Mouse (Mus musculus): ENCODE measurements around the gene 2210408I21Rik.

2210408I21Rik gene

DNA sequence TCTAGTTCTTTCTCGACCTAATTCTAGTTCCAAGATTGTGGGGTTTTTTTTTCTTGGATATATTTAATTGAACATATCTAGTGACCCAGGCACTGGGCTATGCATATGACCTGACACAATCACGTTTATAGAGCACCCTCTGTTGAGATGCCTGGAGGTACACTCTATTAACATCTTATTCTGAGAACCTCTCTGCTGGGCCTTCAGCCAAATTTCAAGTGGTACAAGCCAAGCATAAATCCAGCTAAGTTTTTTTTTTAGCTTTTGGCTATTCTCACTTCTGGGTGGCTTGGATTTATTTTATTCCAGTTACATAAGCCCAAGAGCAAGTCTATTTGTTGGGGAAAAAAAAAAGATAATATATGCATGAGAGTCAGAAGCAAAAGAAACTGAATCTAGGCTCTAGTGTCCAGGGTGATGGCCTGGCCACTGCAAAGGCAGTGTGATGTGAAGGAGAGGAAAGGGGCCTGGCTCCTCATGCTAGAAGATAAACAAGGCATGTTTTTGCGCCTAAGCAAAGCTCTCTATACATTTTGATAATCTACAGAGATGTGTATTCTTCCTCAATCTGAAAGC lies 139.9 kb downstream of the 2210408I21Rik start:
- DNase-seq (ENCODE audit: low spot score in 2 of 2), result peak; percentile 51 to 63

DNA sequence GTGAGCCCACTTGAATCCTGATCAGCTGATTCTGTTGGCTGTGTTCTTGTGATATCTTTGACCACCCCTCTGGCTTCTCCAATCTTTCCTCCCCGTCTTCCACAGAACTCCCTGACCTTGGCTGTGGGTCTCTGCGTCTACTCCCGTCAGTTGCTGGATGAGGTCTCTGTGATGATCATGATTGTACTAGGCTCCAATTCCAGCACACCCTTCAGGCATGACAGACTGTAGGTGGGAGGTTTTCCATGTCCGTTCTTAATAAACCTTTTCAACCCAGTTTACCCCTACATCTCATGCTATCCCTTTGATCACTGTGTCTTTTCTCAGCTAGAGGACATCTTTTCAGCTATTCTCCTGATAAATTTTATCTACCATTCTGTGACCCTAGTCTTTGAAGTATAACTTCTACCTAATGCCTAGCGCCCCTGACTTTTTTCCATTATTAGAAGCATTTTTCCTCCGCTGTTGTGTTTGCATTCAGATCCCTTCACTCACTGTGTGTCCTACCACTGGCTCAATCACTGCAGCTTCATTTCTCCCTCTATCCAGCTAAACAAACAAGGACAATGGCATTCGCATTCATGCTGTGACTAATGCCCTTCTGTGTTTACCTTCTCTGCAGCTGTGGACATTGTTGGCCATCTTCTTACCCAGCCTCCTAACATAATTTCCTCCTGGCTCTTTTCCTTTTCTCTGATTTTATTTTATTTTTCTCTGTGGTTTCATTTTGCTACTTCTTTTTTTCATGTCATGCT lies 143.5 kb downstream of the 2210408I21Rik start:
- no peak for DNase-seq (ENCODE audit: low spot score in 2 of 2)

DNA sequence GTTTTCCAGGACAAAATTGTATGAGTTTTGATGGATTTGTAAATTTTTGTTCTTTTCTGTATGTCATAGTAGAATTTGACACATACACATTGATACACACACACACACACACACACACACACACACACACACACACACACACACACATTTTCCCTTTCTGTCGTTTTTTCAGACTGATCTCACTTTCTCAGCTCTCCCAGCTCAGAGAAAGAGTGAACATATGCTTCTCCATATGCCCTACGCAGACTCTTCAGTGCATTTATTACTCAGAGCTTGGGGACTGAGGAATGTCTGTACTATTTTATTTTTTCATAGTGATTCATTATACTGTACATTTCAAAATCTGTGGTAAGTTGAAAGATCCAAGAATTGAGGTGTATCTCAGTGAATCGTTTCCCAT lies 160.2 kb downstream of the 2210408I21Rik start:
- peak; percentile 29 to 57 for DNase-seq (ENCODE audit: low spot score in 2 of 2)

DNA sequence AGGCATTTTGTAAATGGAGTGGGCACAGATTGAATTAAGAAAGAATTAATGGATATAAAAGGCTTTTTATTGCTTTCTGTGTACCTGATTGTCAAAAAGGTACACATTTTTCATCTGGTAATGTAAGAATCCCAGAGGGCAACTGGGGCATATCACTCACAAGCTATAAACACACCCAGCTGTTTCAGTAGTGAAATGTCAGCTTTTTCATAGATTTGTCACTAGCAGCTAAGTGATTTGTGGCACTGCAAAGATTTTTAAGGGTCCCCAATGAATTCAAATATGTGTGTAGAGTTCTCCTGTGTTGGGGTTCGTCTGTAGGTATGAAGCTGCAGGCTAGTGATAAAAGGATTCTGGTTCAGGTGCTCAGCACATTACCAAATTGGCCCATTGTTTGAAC lies 188.8 kb downstream of the 2210408I21Rik start:
- no peak for DNase-seq (ENCODE audit: low spot score in 2 of 2)

DNA sequence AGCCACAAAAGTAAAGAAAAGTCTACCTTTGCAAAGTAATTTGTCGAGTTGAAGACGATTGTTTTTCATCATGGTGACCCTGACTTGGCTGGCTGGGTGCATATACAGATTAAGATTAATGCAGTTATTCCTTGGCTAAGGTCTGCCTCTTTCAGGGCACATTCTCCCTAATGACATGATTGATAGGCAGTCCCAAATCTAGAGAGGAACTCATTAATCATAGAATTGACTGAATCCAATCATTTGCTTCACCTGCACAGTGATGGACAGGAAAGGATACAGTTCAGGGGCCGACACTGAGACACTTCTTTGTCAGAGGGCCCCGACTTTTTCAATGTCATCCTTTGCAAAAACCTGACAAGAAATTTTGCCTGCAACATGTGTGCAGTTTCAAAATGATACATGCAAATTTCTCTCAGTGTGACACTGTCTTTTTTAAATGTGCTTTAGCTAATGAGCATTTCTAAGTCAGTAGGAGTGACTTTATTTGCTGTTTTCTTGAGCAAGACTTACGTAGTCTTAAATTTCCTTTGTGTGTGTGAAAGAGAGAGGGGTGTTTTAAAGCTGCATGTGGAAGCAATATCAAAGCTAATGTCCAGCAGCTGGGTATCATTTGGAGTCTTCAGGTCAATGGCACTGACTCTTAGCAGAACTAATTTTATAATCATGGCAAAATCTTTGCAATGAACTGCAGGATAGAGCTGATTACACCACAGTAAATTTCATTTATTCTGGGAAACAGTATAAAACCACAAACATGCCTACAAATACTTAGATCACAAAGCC lies 191.0 kb downstream of the 2210408I21Rik start:
- no peak for DNase-seq (ENCODE audit: low spot score in 2 of 2)

DNA sequence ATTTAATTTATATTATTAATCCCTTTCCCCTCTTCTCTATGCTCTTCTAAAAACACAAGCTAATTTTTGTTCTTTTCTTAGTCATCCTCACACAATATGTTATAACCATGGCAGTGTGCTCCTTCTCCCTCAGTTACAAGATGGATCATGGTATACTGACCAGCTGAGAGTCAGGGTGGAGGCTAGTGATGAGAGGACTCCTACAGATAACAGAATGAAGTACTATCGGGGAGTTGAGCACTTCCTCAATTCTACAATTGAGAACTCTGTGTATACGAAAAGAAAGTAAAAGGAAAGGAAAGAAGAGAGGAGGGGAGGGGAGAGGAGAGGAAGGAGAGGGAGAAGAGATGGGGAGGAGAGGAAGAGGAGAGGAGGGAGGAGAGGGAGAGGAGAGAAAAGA lies 206.8 kb downstream of the 2210408I21Rik start:
- no peak for DNase-seq (ENCODE audit: low spot score in 2 of 2)

DNA sequence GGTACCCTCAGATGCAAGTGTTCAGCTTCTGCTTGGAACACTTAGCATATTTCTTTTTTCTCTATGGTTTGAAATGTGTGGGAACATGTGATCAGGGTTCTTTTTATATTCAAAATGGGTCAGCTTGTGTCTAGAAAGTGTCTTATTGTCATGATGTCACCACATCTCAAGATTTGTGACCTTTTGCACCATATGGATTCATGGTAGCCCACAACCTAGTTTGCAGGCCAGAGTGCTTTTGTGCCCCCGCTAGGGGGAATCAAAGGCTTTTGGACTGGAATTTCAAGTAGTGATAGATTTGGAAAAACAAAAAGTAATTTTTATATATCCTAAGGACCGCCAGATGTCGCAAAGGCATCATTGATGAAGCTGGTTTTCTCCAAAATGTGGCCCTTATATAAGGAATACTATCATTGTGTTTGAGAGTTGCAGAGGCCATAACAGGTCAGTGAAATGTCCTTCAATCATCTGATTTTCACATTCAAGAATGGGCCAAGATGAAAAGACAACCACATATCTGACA lies 250.2 kb downstream of the 2210408I21Rik start:
- no peak for DNase-seq (ENCODE audit: low spot score in 2 of 2)

DNA sequence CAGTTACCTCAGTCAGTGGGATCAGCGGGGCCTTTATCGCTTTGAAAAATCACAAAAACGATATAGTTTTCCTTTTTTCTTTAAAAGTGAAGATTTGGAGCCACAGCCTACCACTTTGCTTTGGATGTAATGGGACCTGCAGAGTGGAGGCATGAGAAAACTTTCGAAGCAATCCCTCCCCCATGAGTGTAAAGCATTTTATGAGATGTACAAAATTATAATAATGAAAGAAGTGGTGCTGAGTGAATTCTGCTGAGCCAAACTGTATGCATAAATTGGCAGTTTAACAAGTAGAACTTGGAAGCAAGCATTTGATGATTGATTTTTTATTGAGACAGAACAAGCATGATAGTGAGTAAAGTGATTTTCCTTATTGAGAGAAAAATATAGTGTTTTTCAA lies 250.7 kb downstream of the 2210408I21Rik start:
- DNase-seq (ENCODE audit: low spot score in 2 of 2), result no peak

DNA sequence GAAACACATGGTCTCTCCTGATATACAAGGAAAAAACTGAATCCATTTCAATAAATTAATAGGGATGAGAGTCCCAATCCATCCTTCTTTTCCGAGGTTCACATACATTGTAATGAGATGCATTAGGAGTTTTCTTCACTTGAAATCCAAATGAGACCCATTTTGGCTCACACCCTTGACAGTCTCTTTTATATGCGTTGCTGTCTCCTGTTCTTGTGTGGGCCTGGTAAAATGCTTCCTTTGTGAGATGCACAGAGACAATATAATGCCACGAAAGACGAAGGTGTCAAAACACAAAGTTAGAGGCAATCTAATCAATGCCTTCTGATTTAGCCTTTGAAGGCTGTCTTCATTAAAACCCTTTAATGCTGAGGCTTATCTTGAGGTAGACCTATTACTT lies 252.8 kb downstream of the 2210408I21Rik start:
- DNase-seq (ENCODE audit: low spot score in 2 of 2), result no peak

DNA sequence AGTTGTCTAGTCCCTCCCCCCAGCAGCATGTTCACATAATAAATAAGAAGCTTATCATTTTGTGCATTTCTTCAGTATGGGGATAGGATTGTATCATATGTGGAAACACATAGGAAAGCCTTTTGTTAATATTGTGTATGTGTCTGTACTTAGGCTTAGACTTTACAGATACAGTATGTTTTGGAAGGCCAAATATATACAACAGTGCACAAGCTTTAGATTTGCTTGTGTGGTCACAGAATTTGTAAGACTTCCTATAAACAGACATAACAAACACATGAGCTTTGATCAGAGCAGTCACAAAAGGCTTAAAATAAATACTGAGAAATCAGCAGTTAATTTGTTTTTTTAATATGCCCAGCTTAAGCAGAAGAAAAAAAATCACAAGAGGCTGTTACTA lies 253.9 kb downstream of the 2210408I21Rik start:
- no peak for DNase-seq (ENCODE audit: low spot score in 2 of 2)

DNA sequence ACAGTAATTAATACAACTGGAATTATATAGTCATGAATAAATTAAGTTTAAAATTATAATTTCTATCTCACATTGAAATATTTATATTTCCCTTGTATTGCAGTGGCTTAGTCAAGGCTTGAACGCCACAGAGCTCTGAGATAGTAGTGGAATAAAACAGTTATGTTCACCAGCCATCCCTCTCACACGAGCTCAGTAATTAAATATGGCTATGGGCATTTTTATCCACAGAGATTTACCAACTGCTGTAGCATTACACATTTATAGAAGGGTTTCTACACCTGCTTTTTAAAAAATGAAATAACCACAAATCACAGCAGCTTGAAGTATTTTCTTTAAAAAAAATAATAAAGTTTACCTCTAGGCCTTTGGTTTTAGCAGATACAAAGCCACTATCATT lies 261.0 kb downstream of the 2210408I21Rik start:
- no peak for DNase-seq (ENCODE audit: low spot score in 2 of 2)

DNA sequence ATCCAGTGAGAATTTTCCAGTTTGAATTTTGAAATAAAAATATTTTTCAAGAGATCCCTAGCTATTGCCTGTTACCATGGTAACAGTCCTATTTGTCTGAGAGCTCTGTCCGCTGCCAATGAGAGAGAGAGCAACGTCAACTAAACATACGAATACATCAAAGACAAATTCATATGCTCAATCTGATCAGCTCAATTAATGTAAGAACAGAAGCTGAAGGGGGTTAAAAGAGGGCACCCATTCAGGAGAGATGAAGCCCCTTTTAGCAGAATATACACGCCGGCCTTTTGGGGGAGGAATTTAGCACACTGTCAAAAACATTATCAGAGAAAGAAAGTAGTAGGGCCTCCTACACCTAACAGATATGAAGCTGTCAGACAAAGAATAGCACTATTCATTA lies 261.6 kb downstream of the 2210408I21Rik start:
- DNase-seq (ENCODE audit: low spot score in 2 of 2), result peak; percentile 15 to 32

DNA sequence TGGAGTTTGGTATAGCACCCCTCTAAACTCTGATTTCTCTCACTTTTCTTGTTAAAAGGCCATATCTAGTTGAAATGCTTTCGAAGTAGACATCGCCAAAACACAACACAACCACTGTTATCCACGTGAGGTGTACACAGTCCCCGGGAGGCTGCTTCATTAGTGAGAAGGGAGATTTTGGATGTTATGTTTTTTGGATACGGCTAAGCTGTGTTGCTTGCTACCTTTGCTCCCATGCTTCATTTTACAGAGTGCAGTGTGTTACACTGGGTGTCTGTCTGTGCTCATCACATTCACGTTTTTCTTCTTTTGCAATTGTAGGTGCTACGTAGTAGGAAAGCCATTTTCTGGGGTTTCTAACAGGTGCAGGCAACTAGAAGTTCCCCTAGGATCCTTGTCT lies 262.3 kb downstream of the 2210408I21Rik start:
- DNase-seq (ENCODE audit: low spot score in 2 of 2), result peak; percentile 6 to 29

DNA sequence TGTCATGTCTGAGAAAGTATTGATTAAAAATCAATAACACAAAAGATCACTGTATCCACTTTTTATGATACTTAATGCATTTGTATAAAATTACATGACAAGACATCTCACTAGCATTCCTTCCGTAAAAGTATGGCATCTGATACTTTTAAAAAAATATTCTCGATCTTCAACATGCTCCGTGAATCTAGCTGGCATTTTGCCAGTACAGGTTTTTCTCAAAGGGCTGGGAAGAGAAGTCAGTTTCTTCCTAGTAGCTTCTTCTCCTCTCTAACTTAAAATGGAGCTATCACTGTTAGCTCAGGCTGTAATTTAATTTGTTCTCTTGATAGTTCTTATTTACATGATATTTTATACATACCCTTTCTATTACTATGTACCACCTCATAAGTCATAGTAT lies 263.1 kb downstream of the 2210408I21Rik start:
- no peak for DNase-seq (ENCODE audit: low spot score in 2 of 2)

DNA sequence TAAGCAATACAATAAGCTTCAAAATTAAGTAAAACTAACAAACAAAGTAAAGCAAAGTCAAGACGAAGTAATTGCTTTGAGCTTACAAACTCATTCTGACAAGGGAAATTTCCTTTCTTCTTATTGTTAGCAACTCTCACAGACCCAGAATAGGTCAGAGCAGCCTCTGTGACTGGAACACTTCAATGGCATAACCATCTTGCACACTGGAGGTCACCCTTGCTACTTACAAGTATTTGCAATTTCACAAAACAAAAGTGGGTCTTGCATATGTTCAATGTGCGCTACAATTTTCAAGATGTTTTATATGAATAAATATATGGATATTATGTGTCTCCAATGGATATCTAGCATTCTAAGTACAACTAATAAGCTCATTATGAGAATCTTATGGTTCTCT lies 265.4 kb downstream of the 2210408I21Rik start:
- no peak for DNase-seq (ENCODE audit: low spot score in 2 of 2)

DNA sequence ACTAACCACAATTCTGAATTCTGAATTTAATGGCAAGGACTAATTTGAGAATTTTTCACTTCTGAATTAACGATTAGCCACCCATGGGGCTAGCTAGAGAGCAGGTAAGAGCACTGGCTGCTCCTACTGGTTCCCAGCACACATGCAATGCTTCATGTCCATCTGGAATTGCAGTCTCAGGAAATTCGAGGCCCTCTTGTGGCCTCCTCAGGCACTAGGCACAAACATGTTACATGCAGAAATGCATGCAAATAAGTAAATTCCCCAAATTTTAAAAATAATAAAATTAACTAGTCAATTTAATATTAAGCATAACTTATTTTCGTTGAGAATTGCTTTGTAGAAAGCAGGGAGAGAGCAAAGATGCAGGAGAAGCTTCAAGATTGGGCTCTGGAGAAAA lies 273.2 kb downstream of the 2210408I21Rik start:
- no peak for DNase-seq (ENCODE audit: low spot score in 2 of 2)

DNA sequence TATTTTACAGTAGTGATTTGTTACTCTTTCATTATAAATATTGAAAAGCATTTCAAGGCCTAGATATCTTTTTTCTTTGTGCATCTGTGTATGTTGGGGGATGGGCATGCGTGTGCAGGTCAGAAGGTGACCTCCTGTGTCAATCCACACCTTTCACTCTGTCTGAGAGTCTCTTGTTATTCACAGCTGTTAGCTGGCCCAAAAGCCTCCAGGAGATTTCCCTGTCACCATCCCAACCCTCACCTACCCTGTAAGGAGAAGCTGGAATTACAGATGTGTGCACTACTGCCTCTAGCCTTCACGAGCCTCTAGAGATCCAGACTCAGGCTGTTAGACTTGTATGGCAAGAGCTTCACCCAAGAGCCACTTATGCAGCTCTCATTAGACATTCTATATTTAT lies 274.5 kb downstream of the 2210408I21Rik start:
- no peak for DNase-seq (ENCODE audit: low spot score in 2 of 2)

DNA sequence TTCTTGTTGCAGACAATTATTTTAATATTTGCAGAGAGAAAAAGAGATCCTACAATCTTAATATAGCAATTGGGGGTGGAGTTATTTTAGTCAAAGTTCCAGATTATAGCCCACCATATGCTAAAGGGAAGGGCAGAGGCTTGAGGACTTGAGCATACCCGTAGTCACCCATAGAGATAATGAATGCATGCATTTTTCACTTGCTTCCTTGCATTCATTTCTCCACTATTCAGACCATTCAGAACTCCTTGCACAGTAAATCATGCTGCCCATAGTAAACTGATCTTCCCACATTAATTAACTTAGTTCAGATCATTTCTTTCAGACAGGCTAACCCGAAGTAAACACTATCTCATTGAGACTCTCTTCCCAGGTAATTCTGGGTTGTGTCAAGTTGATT lies 277.5 kb downstream of the 2210408I21Rik start:
- DNase-seq (ENCODE audit: low spot score in 2 of 2), result no peak

DNA sequence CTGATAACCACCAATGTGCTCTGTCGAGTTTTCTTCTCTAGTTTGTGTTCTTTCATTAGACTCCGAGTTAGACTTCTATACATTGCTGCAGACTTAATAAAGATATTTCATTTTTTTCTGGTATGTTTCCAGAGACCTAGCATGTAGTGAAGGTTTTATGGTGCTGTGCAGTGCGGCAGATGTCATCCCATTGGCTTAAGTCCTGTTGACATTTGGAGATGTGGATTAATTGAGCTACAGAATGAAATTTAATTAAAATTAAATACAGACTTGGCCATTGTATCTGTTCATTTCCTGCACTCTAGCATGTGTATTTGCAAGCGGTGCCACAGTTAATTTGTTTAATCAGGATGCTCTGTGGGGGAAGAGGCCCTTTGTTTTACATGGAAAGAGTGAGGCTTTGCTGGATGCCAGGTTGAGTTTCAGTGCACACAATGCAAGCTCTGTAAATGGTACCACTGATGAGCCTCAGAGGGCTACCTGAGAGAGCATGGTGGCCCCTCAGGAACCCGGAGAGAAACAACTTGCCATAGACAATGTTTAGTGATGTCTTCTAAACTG lies 314.7 kb downstream of the 2210408I21Rik start:
- no peak for DNase-seq (ENCODE audit: low spot score in 2 of 2)

DNA sequence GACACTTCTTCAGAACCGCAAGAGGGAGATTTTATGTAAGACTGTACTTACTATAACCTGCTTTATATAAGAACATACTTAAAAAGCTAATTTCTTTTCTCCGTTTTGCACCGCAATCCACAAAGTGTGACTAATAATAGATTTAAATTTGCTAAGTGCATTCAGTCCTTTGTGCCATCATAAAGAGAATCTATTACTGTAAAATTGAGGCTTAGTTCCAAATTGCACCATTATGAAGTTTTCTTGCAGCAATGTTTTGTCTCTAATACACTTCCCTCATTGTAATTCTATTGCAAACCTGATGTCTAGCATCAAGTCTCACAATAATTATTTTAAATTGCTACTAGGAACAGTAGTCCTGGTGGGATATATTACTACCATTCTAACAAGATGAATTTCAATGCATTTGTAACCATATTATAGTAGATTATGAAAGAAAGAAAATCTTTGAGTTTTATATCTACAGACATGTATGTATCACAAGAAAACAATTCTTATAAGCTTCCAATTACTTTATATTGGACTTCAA lies 334.8 kb downstream of the 2210408I21Rik start:
- DNase-seq (ENCODE audit: low spot score in 2 of 2), result no peak

DNA sequence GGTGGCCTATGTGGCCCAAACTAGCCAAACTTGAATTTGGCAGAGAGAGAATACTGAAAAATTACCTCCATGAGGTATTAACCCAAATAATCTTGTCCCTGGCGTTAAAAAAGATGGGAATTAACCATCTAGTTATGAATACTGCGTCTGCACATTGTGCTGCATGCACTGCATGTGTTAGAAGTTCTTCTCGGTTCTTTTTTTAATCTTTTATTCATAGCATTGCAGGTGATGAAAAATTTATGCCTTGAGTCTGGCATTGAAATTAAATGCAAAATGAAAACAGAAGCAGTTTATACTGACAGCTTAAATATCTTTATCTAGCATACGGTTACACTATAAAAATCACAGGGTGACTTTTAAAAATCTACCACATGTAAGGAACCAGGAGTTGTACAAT lies 341.1 kb downstream of the 2210408I21Rik start:
- DNase-seq (ENCODE audit: low spot score in 2 of 2), result no peak

All from right cerebral cortex, adult 2 months (tissue).